Mouse (Mus musculus): ENCODE measurements around the gene Sp7. TPM values are rescaled to one million over a fixed set of nuclear protein-coding genes. Genes with fewer than 3 reads are reported as not detected.

Gene Sp7
- polyA plus RNA-seq, 1 experiment from 2014 or later: 0.40 TPM

- H3K9ac ChIP-seq (ENCODE audit: low read length): peak overlapping the region; percentile 58
- H3K27me3 ChIP-seq (ENCODE audit: control insufficient read depth, insufficient read depth, low read length): no peaks in the 10 kb centered on the region
- H3K4me1 ChIP-seq (replicated peaks; ENCODE audit: control insufficient read depth, insufficient read depth): no peaks in the 10 kb centered on the region; the same call in 1 of the 2 replicates
- DNase-seq (ENCODE audit: low spot score) (no peak), ATAC-seq (ENCODE audit: low FRiP score, low TSS enrichment) (peak; percentile 8)
- WGBS: 5% methylated on average over 11 of the region's 11 CpGs
- peak overlapping the region; percentile 69 for H3K4me3 ChIP-seq (ENCODE audit: low read depth, low read length)
- peak overlapping the region; percentile 67 for H3K27ac ChIP-seq (replicated peaks)
- peak overlapping the region; percentile 56 for H3K4me2 ChIP-seq (replicated peaks; ENCODE audit: low read depth)
- TF ChIP-seq EP300 (optimal IDR thresholded peaks at IDR 0.05) (no peak), CTCF (IDR thresholded peaks at IDR 0.05; ENCODE audit: low read depth) (no peak)
- 0 out of 2 replicates have a peak, but pooled peaks cover 2% of the 10 kb centered on the region for H3K36me3 ChIP-seq (ENCODE audit: control insufficient read depth, insufficient read depth, low read length)
- no peaks in the 10 kb centered on the region for H3K9me3 ChIP-seq (ENCODE audit: control insufficient read depth, low read length)
These were observed 16.1 kb downstream of the Sp7 start for GRCm38 (mm10) chr15:102350942-102351291.

GRCm38 (mm10) chr15:102350138-102350941 lies 16.6 kb downstream of the Sp7 start, which contains the start of gene Aaas:
TSS of gene Aaas (minus strand) at chr15:102350771.
- under 1% methylated on average over 56 of the region's 56 CpGs for WGBS
- peak; percentile 90 for ATAC-seq (ENCODE audit: low FRiP score, low TSS enrichment)
- Histone ChIP-seq H3K27ac (replicated peaks) (peak within 1 kb of the TSS; percentile 67), H3K4me3 (ENCODE audit: low read depth, low read length) (peak within 1 kb of the TSS; percentile 69), H3K27me3 (ENCODE audit: control insufficient read depth, insufficient read depth, low read length) (no peaks in the 10 kb centered on the region), H3K9ac (ENCODE audit: low read length) (peak within 1 kb of the TSS; percentile 77), H3K36me3 (ENCODE audit: control insufficient read depth, insufficient read depth, low read length) (0 out of 2 replicates have a peak, but pooled peaks cover 2% of the 10 kb centered on the region), H3K4me1 (replicated peaks; ENCODE audit: control insufficient read depth, insufficient read depth) (no peaks in the 10 kb centered on the region; the same call in 1 of the 2 replicates), H3K9me3 (ENCODE audit: control insufficient read depth, low read length) (no peaks in the 10 kb centered on the region), H3K4me2 (replicated peaks; ENCODE audit: low read depth) (peak within 1 kb of the TSS; percentile 89)
- DNase-seq (ENCODE audit: low spot score): peak; percentile 97
- TF ChIP-seq CTCF (IDR thresholded peaks at IDR 0.05; ENCODE audit: low read depth) (peak; percentile 88), EP300 (optimal IDR thresholded peaks at IDR 0.05) (no peak)

DNA sequence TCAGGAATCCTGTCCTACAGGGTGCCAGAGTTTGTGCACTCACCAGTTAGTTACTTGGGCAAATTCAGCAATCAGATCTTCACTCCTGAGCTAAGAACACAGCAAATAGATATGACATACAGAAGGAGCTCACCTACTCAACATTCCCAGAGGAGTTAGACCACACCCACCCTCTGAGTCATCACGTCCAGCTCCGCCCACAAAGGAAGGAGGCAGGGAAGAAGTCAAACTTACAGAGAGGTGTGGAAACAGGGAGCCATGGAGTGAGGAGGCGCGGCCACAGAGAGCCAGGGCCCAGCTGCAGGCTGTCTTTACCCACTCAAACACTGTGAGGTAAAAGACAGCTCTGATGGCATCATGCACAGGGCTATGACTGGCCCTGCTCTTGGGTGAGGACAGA lies 20.5 kb downstream of the Sp7 start:
- Histone ChIP-seq H3K36me3 (ENCODE audit: control insufficient read depth, insufficient read depth, low read length) (0 out of 2 replicates have a peak, but pooled peaks cover 2% of the 10 kb centered on the region), H3K4me1 (replicated peaks; ENCODE audit: control insufficient read depth, insufficient read depth) (no peaks in the 10 kb centered on the region; the same call in 1 of the 2 replicates), H3K4me2 (replicated peaks; ENCODE audit: low read depth) (no peak overlapping the region), H3K9me3 (ENCODE audit: control insufficient read depth, low read length) (no peaks in the 10 kb centered on the region), H3K27me3 (ENCODE audit: control insufficient read depth, insufficient read depth, low read length) (no peaks in the 10 kb centered on the region), H3K27ac (replicated peaks) (no peak overlapping the region), H3K9ac (ENCODE audit: low read length) (no peak overlapping the region), H3K4me3 (ENCODE audit: low read depth, low read length) (no peak overlapping the region)
- DNase-seq (ENCODE audit: low spot score) (peak; percentile 82), ATAC-seq (ENCODE audit: low FRiP score, low TSS enrichment) (peak; percentile 59)
- no peak for TF ChIP-seq CTCF (IDR thresholded peaks at IDR 0.05; ENCODE audit: low read depth)
- no peak for TF ChIP-seq EP300 (optimal IDR thresholded peaks at IDR 0.05)
- 55% methylated on average over 4 of the region's 4 CpGs for WGBS

GRCm38 (mm10) chr15:102344490-102344889 lies 22.5 kb downstream of the Sp7 start:
- H3K36me3 ChIP-seq (ENCODE audit: control insufficient read depth, insufficient read depth, low read length): peaks cover 2% of the 10 kb centered on the region; the same call in 1 of the 2 replicates
- no peaks in the 10 kb centered on the region for H3K4me1 ChIP-seq (replicated peaks; ENCODE audit: control insufficient read depth, insufficient read depth)
- 91% methylated on average over 3 of the region's 3 CpGs for WGBS
- ATAC-seq (ENCODE audit: low FRiP score, low TSS enrichment) (no peak), DNase-seq (ENCODE audit: low spot score) (no peak)
- TF ChIP-seq CTCF (IDR thresholded peaks at IDR 0.05; ENCODE audit: low read depth): no peak
- TF ChIP-seq EP300 (optimal IDR thresholded peaks at IDR 0.05): no peak
- H3K27me3 ChIP-seq (ENCODE audit: control insufficient read depth, insufficient read depth, low read length): no peaks in the 10 kb centered on the region
- H3K9me3 ChIP-seq (ENCODE audit: control insufficient read depth, low read length): no peaks in the 10 kb centered on the region
- H3K27ac ChIP-seq (replicated peaks): no peak overlapping the region
- no peak overlapping the region for H3K4me3 ChIP-seq (ENCODE audit: low read depth, low read length)
- H3K4me2 ChIP-seq (replicated peaks; ENCODE audit: low read depth): no peak overlapping the region
- H3K9ac ChIP-seq (ENCODE audit: low read length): no peak overlapping the region

DNA sequence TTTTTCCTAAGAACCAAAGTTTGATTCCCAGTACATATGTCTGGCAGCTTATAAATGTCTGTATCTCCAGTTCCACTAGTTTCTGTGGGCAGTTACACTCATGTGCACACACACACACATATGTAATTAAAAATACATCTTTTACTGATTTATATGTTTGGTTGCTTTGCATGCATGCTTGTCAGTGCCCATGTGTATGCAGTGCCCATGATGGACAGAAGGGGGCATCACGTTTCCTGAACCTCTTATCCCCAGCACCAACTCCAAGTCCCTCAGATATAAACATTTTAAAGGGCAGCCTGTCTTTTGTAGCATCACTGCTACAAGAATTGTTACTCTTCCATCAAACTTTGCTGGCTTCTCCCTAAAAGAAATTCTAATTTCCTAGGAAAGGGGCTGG lies 25.4 kb downstream of the Sp7 start:
- Histone ChIP-seq H3K27me3 (ENCODE audit: control insufficient read depth, insufficient read depth, low read length) (no peaks in the 10 kb centered on the region), H3K4me2 (replicated peaks; ENCODE audit: low read depth) (no peak overlapping the region), H3K9me3 (ENCODE audit: control insufficient read depth, low read length) (no peaks in the 10 kb centered on the region), H3K9ac (ENCODE audit: low read length) (no peak overlapping the region), H3K4me3 (ENCODE audit: low read depth, low read length) (no peak overlapping the region), H3K36me3 (ENCODE audit: control insufficient read depth, insufficient read depth, low read length) (peaks cover 12% of the 10 kb centered on the region), H3K4me1 (replicated peaks; ENCODE audit: control insufficient read depth, insufficient read depth) (no peaks in the 10 kb centered on the region), H3K27ac (replicated peaks) (no peak overlapping the region)
- DNase-seq (ENCODE audit: low spot score): peak; percentile 61
- TF ChIP-seq CTCF (IDR thresholded peaks at IDR 0.05; ENCODE audit: low read depth) (peak; percentile 77), EP300 (optimal IDR thresholded peaks at IDR 0.05) (no peak)
- no peak for ATAC-seq (ENCODE audit: low FRiP score, low TSS enrichment)
- 17% methylated on average over 1 of the region's 1 CpGs for WGBS

DNA sequence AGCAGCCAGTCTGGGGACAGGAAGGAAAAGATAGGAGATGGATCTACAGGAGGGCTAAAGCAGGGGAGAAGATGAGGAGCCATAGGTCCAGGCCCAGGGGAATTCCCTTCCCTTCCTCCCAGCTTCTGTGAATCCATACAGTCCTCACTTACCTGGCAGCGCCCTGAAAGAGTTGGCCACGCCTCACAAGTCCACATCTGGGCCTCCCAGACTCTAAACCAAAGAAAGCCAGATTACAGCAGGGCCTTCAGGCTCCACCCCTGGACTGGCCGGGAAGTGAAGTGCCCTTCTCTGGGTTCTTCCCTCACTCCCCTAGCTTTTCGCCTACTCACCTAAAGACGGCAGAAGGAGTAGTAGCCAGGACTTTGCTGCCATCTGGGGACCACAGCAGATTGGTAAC lies 27.4 kb downstream of the Sp7 start:
- H3K9me3 ChIP-seq (ENCODE audit: control insufficient read depth, low read length): no peaks in the 10 kb centered on the region
- H3K27me3 ChIP-seq (ENCODE audit: control insufficient read depth, insufficient read depth, low read length): no peaks in the 10 kb centered on the region
- H3K4me1 ChIP-seq (replicated peaks; ENCODE audit: control insufficient read depth, insufficient read depth): no peaks in the 10 kb centered on the region
- ATAC-seq (ENCODE audit: low FRiP score, low TSS enrichment): peak; percentile 77
- peak; percentile 69 for DNase-seq (ENCODE audit: low spot score)
- 0 out of 2 replicates have a peak overlapping the region, but pooled peaks have one; percentile 27 for H3K9ac ChIP-seq (ENCODE audit: low read length)
- 52% methylated on average over 5 of the region's 5 CpGs for WGBS
- no peak overlapping the region for H3K4me3 ChIP-seq (ENCODE audit: low read depth, low read length)
- no peak for TF ChIP-seq EP300 (optimal IDR thresholded peaks at IDR 0.05)
- peak; percentile 5; the same call in 1 of the 2 replicates for TF ChIP-seq CTCF (IDR thresholded peaks at IDR 0.05; ENCODE audit: low read depth)
- H3K36me3 ChIP-seq (ENCODE audit: control insufficient read depth, insufficient read depth, low read length): peaks cover 15% of the 10 kb centered on the region
- H3K4me2 ChIP-seq (replicated peaks; ENCODE audit: low read depth): no peak overlapping the region
- H3K27ac ChIP-seq (replicated peaks): no peak overlapping the region
